Mouse (Mus musculus) neural tube, embryonic 11.5 days (tissue): Measurements from ENCODE around the gene Gm6993. TPM values are rescaled to one million over a fixed set of nuclear protein-coding genes. Genes with fewer than 3 reads are reported as not detected.
A peak's percentile ranks its signal among the peaks of the same experiment; 100 is the strongest.

Experiments
- ATAC-seq: fragments of 200-750 bp; cut with Nextera tagmentation; 2 replicates; pipeline ENCODE4 v1.8.0; 2017; ENCODE audit warnings: moderate number of reproducible peaks, mild to moderate bottlenecking, moderate TSS enrichment, moderate library complexity; ENCODE audit not compliant: insufficient read depth, low FRiP score, low TSS enrichment
- DNase-seq: peaks from one replicate; pipeline ENCODE4 v3.0.0-alpha.2; 2015; ENCODE audit warnings: low spot score
- H3K27ac ChIP-seq: fragments of 300-500 bp; sonication (generic); 2 replicates; pipeline ENCODE4 v1.5.1; 2014; ENCODE audit warnings: low read depth, mild to moderate bottlenecking, low read length
- H3K27me3 ChIP-seq: fragments of 300-500 bp; sonication (generic); 2 replicates; pipeline ENCODE4 v1.6.1; 2014; ENCODE audit warnings: mild to moderate bottlenecking, low read length, mixed read lengths; ENCODE audit not compliant: control insufficient read depth, insufficient read depth
- H3K36me3 ChIP-seq: fragments of 300-500 bp; sonication (generic); 2 replicates; pipeline ENCODE4 v1.6.1; 2014; ENCODE audit warnings: mild to moderate bottlenecking, low read length, moderate library complexity, mixed read lengths; ENCODE audit not compliant: control insufficient read depth, insufficient read depth
- H3K4me1 ChIP-seq: fragments of 300-500 bp; sonication (generic); 2 replicates; pipeline ENCODE4 v1.6.1; 2014; ENCODE audit warnings: low read length, mixed read lengths; ENCODE audit not compliant: control insufficient read depth, insufficient read depth
- H3K4me2 ChIP-seq: fragments of 300-500 bp; sonication (generic); 2 replicates; pipeline ENCODE4 v1.6.1; 2014; ENCODE audit warnings: low read depth, mild to moderate bottlenecking, moderate library complexity
- H3K4me3 ChIP-seq: fragments of 300-500 bp; sonication (generic); 2 replicates; pipeline ENCODE4 v1.5.1; 2014; ENCODE audit warnings: low read depth, low read length
- H3K9ac ChIP-seq: fragments of 300-500 bp; sonication (generic); 2 replicates; pipeline ENCODE4 v1.6.1; 2014; ENCODE audit warnings: mild to moderate bottlenecking, low read length
- H3K9me3 ChIP-seq: fragments of 300-500 bp; sonication (generic); 2 replicates; pipeline ENCODE4 v1.6.1; 2016; ENCODE audit warnings: low read length; ENCODE audit not compliant: control insufficient read depth
- WGBS: fragments of 180-500 bp; shearing (Covaris S2); extraction: QIAGEN DNeasy Blood & Tissue Kit; methylation state at CpG from one replicate; pipeline ENCODE4 v1.1.7; 2014; 5-methylcytosine and 5-hydroxymethylcytosine counted together
- polyA plus RNA-seq: library from polyadenylated mRNA; unstranded; fragments of >200 nt; fragmentation: Nextera tagmentation; extraction: Ambion mirVana; gene quantifications from 2 replicates; pipeline ENCODE4 v1.2.1, GENCODE M21; 2014

The Gm6993 gene
- polyA plus RNA-seq, 1 experiment from 2014 or later: not detected

GRCm38 (mm10) chr12:31265005-31265721, 24.6 kb downstream of the Gm6993 start, which contains the start of gene Lamb1:
Gene Lamb1, plus strand, starts transcription at chr12:31265234.
- Histone ChIP-seq H3K4me2 (peak within 1 kb of the TSS; percentile 35), H3K4me1 (peaks cover 8% of the 10 kb centered on the region; the same call in 1 of the 2 replicates), H3K27me3 (peaks cover 36% of the 10 kb centered on the region), H3K36me3 (no peaks in the 10 kb centered on the region), H3K4me3 (peak within 1 kb of the TSS; percentile 48), H3K27ac (0 out of 2 replicates have a peak within 1 kb of the TSS, but pooled peaks have one; percentile 34), H3K9ac (peak within 1 kb of the TSS; percentile 48), H3K9me3 (no peaks in the 10 kb centered on the region)
- DNase-seq (peak; percentile 47), ATAC-seq (no peak)
- WGBS: under 1% methylated on average over 38 of the region's 39 CpGs

DNA sequence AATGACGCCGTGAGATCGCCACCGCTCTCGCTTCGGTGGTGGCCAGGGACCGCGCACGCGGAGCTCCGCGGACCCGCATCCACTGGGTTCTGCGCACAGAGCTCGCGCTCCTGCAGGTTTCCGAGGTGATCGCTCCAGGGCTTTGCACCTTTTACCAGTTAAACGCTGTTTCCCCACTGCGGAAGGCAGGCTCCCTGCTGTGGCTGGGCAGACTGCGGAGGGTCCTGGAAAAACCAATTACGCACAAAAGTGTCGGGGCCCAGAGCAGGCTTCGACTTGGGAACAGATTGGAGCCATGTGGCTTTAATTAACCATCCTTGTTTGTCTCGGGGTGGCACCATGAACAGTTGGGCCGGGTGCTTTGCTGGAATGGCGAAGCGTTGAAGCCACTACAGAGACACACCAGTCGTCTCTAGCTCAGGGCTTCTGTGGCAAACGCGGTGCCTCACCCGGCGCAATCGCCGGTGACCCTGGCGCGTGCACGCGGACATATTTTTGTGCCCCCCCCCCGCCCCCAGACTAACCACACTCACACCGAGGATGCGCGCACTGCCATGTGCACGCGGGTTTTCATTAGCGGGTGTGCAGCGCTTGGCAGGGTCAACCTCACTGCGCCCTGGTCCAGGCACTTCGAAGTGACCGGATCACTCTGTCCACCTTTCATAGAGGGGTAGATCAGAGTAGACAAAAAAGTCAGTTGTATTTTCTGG, 25.3 kb downstream of the Gm6993 start:
- H3K27ac ChIP-seq: 0 out of 2 replicates have a peak overlapping the region, but pooled peaks have one; percentile 34
- H3K9me3 ChIP-seq: no peaks in the 10 kb centered on the region
- under 1% methylated on average over 50 of the region's 50 CpGs for WGBS
- no peak for ATAC-seq
- peak overlapping the region; percentile 35 for H3K4me2 ChIP-seq
- peaks cover 36% of the 10 kb centered on the region for H3K27me3 ChIP-seq
- H3K4me3 ChIP-seq: peak overlapping the region; percentile 48
- peaks cover 8% of the 10 kb centered on the region; the same call in 1 of the 2 replicates for H3K4me1 ChIP-seq
- no peaks in the 10 kb centered on the region for H3K36me3 ChIP-seq
- peak; percentile 52 for DNase-seq
- H3K9ac ChIP-seq: peak overlapping the region; percentile 48

GRCm38 (mm10) chr12:31266686-31267085, 26.1 kb downstream of the Gm6993 start:
- 9% methylated on average over 15 of the region's 15 CpGs for WGBS

DNA sequence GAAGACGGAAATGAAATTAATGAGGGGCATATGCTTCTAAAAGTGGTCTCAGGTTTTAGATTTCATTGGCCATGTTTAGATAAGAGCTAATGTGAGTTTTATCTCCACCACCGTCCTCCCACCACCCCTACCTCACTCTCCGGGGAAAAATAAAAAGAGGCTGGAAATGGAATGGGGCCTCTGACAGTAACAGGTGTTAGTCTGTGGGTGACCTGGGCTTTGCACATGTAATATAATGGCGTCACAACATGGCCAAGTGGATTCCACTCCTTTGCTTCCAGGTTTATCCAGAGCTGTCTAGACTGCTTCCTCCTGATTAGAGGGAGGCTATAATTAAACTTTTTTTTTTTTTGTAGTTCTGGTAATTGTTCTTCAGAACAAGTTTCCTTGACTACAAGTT, 26.8 kb downstream of the Gm6993 start:
- H3K36me3 ChIP-seq: no peaks in the 10 kb centered on the region
- H3K9me3 ChIP-seq: no peaks in the 10 kb centered on the region
- H3K4me1 ChIP-seq: peaks cover 14% of the 10 kb centered on the region
- H3K9ac ChIP-seq: no peak overlapping the region
- DNase-seq (no peak), ATAC-seq (no peak)
- H3K27ac ChIP-seq: no peak overlapping the region
- WGBS: 57% methylated on average over 4 of the region's 4 CpGs
- H3K4me2 ChIP-seq: 0 out of 2 replicates have a peak overlapping the region, but pooled peaks have one; percentile 19
- peaks cover 36% of the 10 kb centered on the region for H3K27me3 ChIP-seq
- no peak overlapping the region; the same call in 1 of the 2 replicates for H3K4me3 ChIP-seq

More at GRCm38 (mm10) chr12:31266686-31267085, 26.1 kb downstream of the Gm6993 start:
- Histone ChIP-seq H3K9me3 (no peaks in the 10 kb centered on the region), H3K27ac (no peak overlapping the region), H3K4me3 (peak overlapping the region; percentile 48), H3K27me3 (peaks cover 36% of the 10 kb centered on the region), H3K9ac (no peak overlapping the region), H3K4me1 (peaks cover 8% of the 10 kb centered on the region), H3K36me3 (no peaks in the 10 kb centered on the region), H3K4me2 (peak overlapping the region; percentile 35)
- ATAC-seq (no peak), DNase-seq (peak; percentile 20)

- 70% methylated on average over 3 of the region's 3 CpGs for WGBS
- no peak overlapping the region for H3K9ac ChIP-seq
- no peaks in the 10 kb centered on the region for H3K9me3 ChIP-seq
- ATAC-seq: no peak
- no peak for DNase-seq
- H3K27ac ChIP-seq: no peak overlapping the region
- no peak overlapping the region for H3K4me2 ChIP-seq
- H3K4me3 ChIP-seq: no peak overlapping the region
- H3K27me3 ChIP-seq: peaks cover 36% of the 10 kb centered on the region
- H3K4me1 ChIP-seq: peaks cover 14% of the 10 kb centered on the region
- no peaks in the 10 kb centered on the region for H3K36me3 ChIP-seq
Measured at GRCm38 (mm10) chr12:31268315-31268714, 27.7 kb downstream of the Gm6993 start.

GRCm38 (mm10) chr12:31269020-31269597, 28.5 kb downstream of the Gm6993 start:
- DNase-seq: no peak

GRCm38 (mm10) chr12:31270361-31270760, 29.8 kb downstream of the Gm6993 start:
- Histone ChIP-seq H3K9me3 (no peaks in the 10 kb centered on the region), H3K27me3 (peaks cover 21% of the 10 kb centered on the region), H3K36me3 (no peaks in the 10 kb centered on the region), H3K27ac (no peak overlapping the region), H3K4me1 (peaks cover 14% of the 10 kb centered on the region), H3K9ac (no peak overlapping the region), H3K4me2 (no peak overlapping the region), H3K4me3 (no peak overlapping the region)
- 93% methylated on average over 10 of the region's 10 CpGs for WGBS
- DNase-seq: no peak
- no peak for ATAC-seq

More at GRCm38 (mm10) chr12:31269020-31269597, 28.5 kb downstream of the Gm6993 start:
- no peak for ATAC-seq
- H3K9ac ChIP-seq: no peak overlapping the region
- no peak overlapping the region for H3K27ac ChIP-seq
- WGBS: 54% methylated on average over 12 of the region's 12 CpGs
- H3K4me2 ChIP-seq: no peak overlapping the region
- no peaks in the 10 kb centered on the region for H3K36me3 ChIP-seq
- peaks cover 34% of the 10 kb centered on the region for H3K27me3 ChIP-seq
- peaks cover 14% of the 10 kb centered on the region for H3K4me1 ChIP-seq
- H3K9me3 ChIP-seq: no peaks in the 10 kb centered on the region
- no peak overlapping the region for H3K4me3 ChIP-seq

DNA sequence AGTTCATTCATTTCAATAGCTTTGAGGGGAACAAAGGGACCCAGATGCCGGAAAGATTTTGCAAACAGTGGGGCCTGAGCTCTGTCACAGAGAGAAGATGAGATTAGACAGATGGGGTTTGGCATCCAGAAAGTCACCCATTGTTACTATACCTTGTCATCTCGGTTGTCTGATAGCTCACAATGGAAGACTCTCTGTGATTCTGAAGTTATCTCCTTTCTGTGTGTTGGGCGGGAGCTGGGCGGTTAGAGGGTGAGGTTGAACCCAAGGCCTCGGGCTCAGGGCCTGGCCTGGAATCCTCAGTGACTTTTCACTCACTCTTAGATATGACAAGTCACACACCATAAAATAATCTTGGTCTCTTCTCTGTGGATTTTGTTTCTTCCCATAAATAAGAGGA, 30.2 kb downstream of the Gm6993 start:
- H3K9ac ChIP-seq: no peak overlapping the region
- DNase-seq: no peak
- H3K36me3 ChIP-seq: no peaks in the 10 kb centered on the region
- peaks cover 11% of the 10 kb centered on the region for H3K4me1 ChIP-seq
- H3K4me2 ChIP-seq: no peak overlapping the region
- WGBS: 75% methylated on average over 5 of the region's 5 CpGs
- H3K4me3 ChIP-seq: no peak overlapping the region
- peaks cover 17% of the 10 kb centered on the region for H3K27me3 ChIP-seq
- no peaks in the 10 kb centered on the region for H3K9me3 ChIP-seq
- H3K27ac ChIP-seq: 0 out of 2 replicates have a peak overlapping the region, but pooled peaks have one; percentile 34
- no peak for ATAC-seq
